Mouse (Mus musculus): ENCODE results near the gene Heatr1. TPM values are rescaled to one million over a fixed set of nuclear protein-coding genes. Genes with fewer than 3 reads are reported as not detected.

Heatr1 gene
- total and polyA plus RNA-seq, 3 experiments, result 69.6 to 149 (median 92.3) TPM

- peaks cover 61 to 74% of the 10 kb centered on the region in 2 experiments for H3K36me3 ChIP-seq (replicated peaks in 1 of 2; ENCODE audit: control insufficient read depth in 1 of 2, insufficient read depth in 1 of 2, low read length in 1 of 2)
- no peaks in the 10 kb centered on the region for H3K27me3 ChIP-seq (replicated peaks)
- no peak overlapping the region for H3K9ac ChIP-seq (ENCODE audit: insufficient read depth, low read depth)
- no peaks in the 10 kb centered on the region for H3K9me3 ChIP-seq (replicated peaks; ENCODE audit: low read length)
- H3K27ac ChIP-seq (ENCODE audit: insufficient read depth, low read depth), result no peak overlapping the region
- 0 out of 2 replicates have a peak, but pooled peaks cover 2% of the 10 kb centered on the region for H3K79me2 ChIP-seq (replicated peaks; ENCODE audit: control insufficient read depth, extremely low read depth, insufficient read depth, poor library complexity, severe bottlenecking)
- no peaks in the 10 kb centered on the region for H3K4me1 ChIP-seq (ENCODE audit: control insufficient read depth in 1 of 2, insufficient read depth in 2 of 2)
- in situ Hi-C loops (cut with MboI; ENCODE audit: low pct_ligation_motif_present, low pct_unique_long_range_greater_than_20kb, low sequenced_read_pairs) (no loop called here), dilution Hi-C loops (cut with MboI; ENCODE audit: extremely low pct_ligation_motif_present, extremely low pct_unique_long_range_greater_than_20kb, low sequenced_read_pairs) (no loop called here)
- TF ChIP-seq MAFK (IDR thresholded peaks at IDR 0.05; ENCODE audit: insufficient replicate concordance, low read length) (no peak), NRF1 (IDR thresholded peaks at IDR 0.05; ENCODE audit: low read depth, low read length) (no peak), JUN (IDR thresholded peaks at IDR 0.05; ENCODE audit: insufficient read depth, low read depth, low read length) (no peak), CTCF (conservative IDR thresholded peaks at IDR 0.05 in 1 of 2, IDR thresholded peaks at IDR 0.05 in 1 of 2; ENCODE audit: low read depth in 2 of 2, low read length in 2 of 2) (no peak), CHD1 (IDR thresholded peaks at IDR 0.05; ENCODE audit: low read depth, low read length) (no peak), ELF1 (IDR thresholded peaks at IDR 0.05; ENCODE audit: low read depth, low read length) (no peak), MAX (IDR thresholded peaks at IDR 0.05; ENCODE audit: low read length) (no peak), PAX5 (IDR thresholded peaks at IDR 0.05; ENCODE audit: low read length) (no peak), MAZ (IDR thresholded peaks at IDR 0.05; ENCODE audit: low read depth, low read length) (no peak), NELFE (IDR thresholded peaks at IDR 0.05; ENCODE audit: low read depth, low read length) (no peak), SIN3A (IDR thresholded peaks at IDR 0.05; ENCODE audit: low read length) (no peak), TBP (conservative IDR thresholded peaks at IDR 0.05; ENCODE audit: low read depth, low read length) (no peak), USF2 (conservative IDR thresholded peaks at IDR 0.05; ENCODE audit: low read depth, low read length) (no peak)
- no peak overlapping the region for H3K4me3 ChIP-seq (replicated peaks in 1 of 3; ENCODE audit: low read depth in 2 of 3, low read length in 2 of 3, poor library complexity in 1 of 3)
- no peak for DNase-seq (ENCODE audit: extremely low read depth)
- no peak overlapping the region for H3K4me2 ChIP-seq (ENCODE audit: insufficient read depth, low read depth, poor library complexity, severe bottlenecking)
Measured at GRCm38 (mm10) chr13:12440813-12441212, 46.0 kb downstream of the Heatr1 start.

- dilution Hi-C loops (cut with MboI; ENCODE audit: extremely low pct_ligation_motif_present, extremely low pct_unique_long_range_greater_than_20kb, low sequenced_read_pairs), result no loop called here
Measured at GRCm38 (mm10) chr13:12442008-12442587, 47.3 kb downstream of the Heatr1 start.

More at GRCm38 (mm10) chr13:12442008-12442587, 47.3 kb downstream of the Heatr1 start:
- no peak for DNase-seq (ENCODE audit: extremely low read depth)
- H3K9me3 ChIP-seq (replicated peaks; ENCODE audit: low read length), result no peaks in the 10 kb centered on the region
- H3K4me2 ChIP-seq (ENCODE audit: insufficient read depth, low read depth, poor library complexity, severe bottlenecking), result no peak overlapping the region
- no peaks in the 10 kb centered on the region for H3K4me1 ChIP-seq (ENCODE audit: control insufficient read depth in 1 of 2, insufficient read depth in 2 of 2)
- TF ChIP-seq MAX (IDR thresholded peaks at IDR 0.05; ENCODE audit: low read length), result no peak
- TF ChIP-seq NRF1 (IDR thresholded peaks at IDR 0.05; ENCODE audit: low read depth, low read length), result no peak
- no peak for TF ChIP-seq POLR2A (IDR thresholded peaks at IDR 0.05; ENCODE audit: low read depth, low read length)
- TF ChIP-seq GABPA (IDR thresholded peaks at IDR 0.05; ENCODE audit: insufficient replicate concordance, low read depth, low read length), result no peak
- TF ChIP-seq SIN3A (IDR thresholded peaks at IDR 0.05; ENCODE audit: low read length), result no peak
- TF ChIP-seq TBP (conservative IDR thresholded peaks at IDR 0.05; ENCODE audit: low read depth, low read length), result no peak
- TF ChIP-seq KAT2A (IDR thresholded peaks at IDR 0.05; ENCODE audit: insufficient replicate concordance, low read length), result no peak
- TF ChIP-seq JUND (conservative IDR thresholded peaks at IDR 0.05; ENCODE audit: low read depth, low read length), result no peak
- no peak for TF ChIP-seq ZKSCAN1 (IDR thresholded peaks at IDR 0.05; ENCODE audit: borderline replicate concordance, low read depth, low read length)
- no peak overlapping the region for H3K27ac ChIP-seq (ENCODE audit: insufficient read depth, low read depth)
- no peak overlapping the region for H3K4me3 ChIP-seq (replicated peaks in 1 of 3; ENCODE audit: low read depth in 2 of 3, low read length in 2 of 3, poor library complexity in 1 of 3)
- H3K79me2 ChIP-seq (replicated peaks; ENCODE audit: control insufficient read depth, extremely low read depth, insufficient read depth, poor library complexity, severe bottlenecking), result 0 out of 2 replicates have a peak, but pooled peaks cover 2% of the 10 kb centered on the region
- no peaks in the 10 kb centered on the region for H3K27me3 ChIP-seq (replicated peaks)
- in situ Hi-C loops (cut with MboI; ENCODE audit: low pct_ligation_motif_present, low pct_unique_long_range_greater_than_20kb, low sequenced_read_pairs), result no loop called here
- H3K36me3 ChIP-seq (replicated peaks in 1 of 2; ENCODE audit: control insufficient read depth in 1 of 2, insufficient read depth in 1 of 2, low read length in 1 of 2), result peaks cover 64 to 76% of the 10 kb centered on the region in 2 experiments
- no peak overlapping the region for H3K9ac ChIP-seq (ENCODE audit: insufficient read depth, low read depth)

Measured in CH12.LX (cell line).